Mouse (Mus musculus) liver, embryonic 14.5 days (tissue): ENCODE results near the gene Lrrc72. TPM values are rescaled to one million over a fixed set of nuclear protein-coding genes. Genes with fewer than 3 reads are reported as not detected.

ENCODE experiments used
- ATAC-seq: fragments of 200-750 bp; cut with Nextera tagmentation; 2 replicates; pipeline ENCODE4 v1.8.0; 2017; ENCODE audit warnings: moderate number of reproducible peaks, mild to moderate bottlenecking, moderate library complexity; ENCODE audit not compliant: insufficient read depth
- DNase-seq, 3 experiments: peaks; one replicate each; pipeline ENCODE4 v3.0.0-alpha.2; 2012 to 2013; ENCODE audit warnings: low read depth in 3 of 3, low spot score in 3 of 3
- H3K27ac ChIP-seq: fragments of 300-500 bp; sonication (generic); 2 replicates; pipeline ENCODE4 v1.5.1; 2014; ENCODE audit warnings: moderate library complexity, mild to moderate bottlenecking, control low read depth, inconsistent platforms
- H3K27me3 ChIP-seq: fragments of 300-500 bp; sonication (generic); 2 replicates; pipeline ENCODE4 v1.6.1; 2014; ENCODE audit warnings: mild to moderate bottlenecking, low read length, moderate library complexity; ENCODE audit not compliant: control insufficient read depth, insufficient read depth
- H3K36me3 ChIP-seq: fragments of 300-500 bp; sonication (generic); replicated peaks from 2 replicates; pipeline ENCODE4 v1.6.1; 2014; ENCODE audit warnings: low read depth; ENCODE audit not compliant: control insufficient read depth, insufficient read depth
- H3K4me1 ChIP-seq, 2 experiments: fragments of 200-500 bp in 1 of 2; fragments of 300-500 bp in 1 of 2; sonication (generic) in 1 of 2; replicated peaks; 2 replicates each; pipeline ENCODE4 v1.6.1; 2012 to 2014; ENCODE audit warnings: antibody characterized with exemption in 1 of 2, inconsistent platforms in 1 of 2, low read length in 1 of 2; ENCODE audit not compliant: control insufficient read depth in 2 of 2, insufficient read depth in 2 of 2
- H3K4me2 ChIP-seq: fragments of 300-500 bp; sonication (generic); 2 replicates; pipeline ENCODE4 v1.6.1; 2014; ENCODE audit warnings: low read depth, mild to moderate bottlenecking, control low read depth, moderate library complexity
- H3K4me3 ChIP-seq, 2 experiments: fragments of 200-500 bp in 1 of 2; fragments of 300-500 bp in 1 of 2; sonication (generic) in 1 of 2; 2 replicates each; pipeline ENCODE4 v1.5.1; 2012 to 2014; ENCODE audit warnings: low read depth in 2 of 2, low read length in 2 of 2, mild to moderate bottlenecking in 2 of 2, control low read depth in 1 of 2, inconsistent platforms in 1 of 2, moderate library complexity in 1 of 2; ENCODE audit not compliant: insufficient read depth in 1 of 2
- H3K9ac ChIP-seq: fragments of 300-500 bp; sonication (generic); replicated peaks from 2 replicates; pipeline ENCODE4 v1.6.1; 2014; ENCODE audit warnings: mild to moderate bottlenecking, control low read depth, moderate library complexity
- H3K9me3 ChIP-seq: fragments of 300-500 bp; sonication (generic); 2 replicates; pipeline ENCODE4 v1.6.1; 2016; ENCODE audit warnings: low read length, mixed read lengths; ENCODE audit not compliant: control insufficient read depth
- CTCF ChIP-seq: IDR thresholded peaks from 2 replicates; pipeline ENCODE4 v1.5.1; 2016; ENCODE audit warnings: antibody characterized with exemption, low read depth, control low read depth
- EP300 ChIP-seq: IDR thresholded peaks from 2 replicates; pipeline ENCODE4 v1.6.1; 2016; ENCODE audit warnings: antibody characterized with exemption, low read depth
- WGBS: fragments of 180-500 bp; shearing (Covaris S2); extraction: QIAGEN DNeasy Blood & Tissue Kit; methylation state at CpG from one replicate; pipeline ENCODE4 v1.1.7; 2014; ENCODE audit not compliant: insufficient replicate concordance; 5-methylcytosine and 5-hydroxymethylcytosine counted together
- polyA plus RNA-seq, 2 experiments: library from polyadenylated mRNA; depleted of rRNA in 1 of 2; stranded (reverse) in 1 of 2; unstranded in 1 of 2; fragments of >200 nt; fragmentation: Nextera tagmentation in 1 of 2; extraction: Ambion mirVana in 1 of 2; gene quantifications; 2 replicates each; pipeline versions ENCODE4 v1.2.1 to v1.2.3; 2012 to 2014

Gene Lrrc72
- polyA plus RNA-seq, 2 experiments, result not detected

DNA sequence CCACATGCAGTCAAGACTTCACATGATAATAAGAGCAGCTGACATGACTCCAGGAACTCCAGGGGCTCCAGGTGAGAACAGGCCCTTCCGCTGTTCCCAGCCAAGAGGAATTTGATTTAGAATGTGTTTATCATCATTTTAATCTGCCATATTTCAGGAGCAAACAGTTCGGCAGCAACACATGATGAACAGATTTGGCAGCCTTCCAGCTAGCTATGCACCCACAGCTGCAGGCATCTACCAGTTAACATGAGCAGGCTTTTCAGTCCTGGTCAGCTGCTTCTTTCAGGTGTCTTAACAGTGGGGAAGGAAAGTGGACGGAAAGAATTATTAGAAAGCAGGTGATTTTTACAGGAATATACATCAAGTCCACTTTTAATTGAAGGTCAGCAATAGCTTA is 21.6 kb upstream of the Lrrc72 start:
- H3K9ac ChIP-seq, result no peak overlapping the region
- no peaks in the 10 kb centered on the region for H3K9me3 ChIP-seq
- H3K4me2 ChIP-seq, result no peak overlapping the region
- no peaks in the 10 kb centered on the region for H3K4me1 ChIP-seq
- no peak for DNase-seq
- no peak overlapping the region for H3K27ac ChIP-seq
- no peak overlapping the region for H3K4me3 ChIP-seq
- no peaks in the 10 kb centered on the region for H3K27me3 ChIP-seq
- no peak for ATAC-seq
- TF ChIP-seq EP300 (no peak), CTCF (no peak)
- no peaks in the 10 kb centered on the region for H3K36me3 ChIP-seq
- WGBS, result 54% methylated on average over 3 of the region's 3 CpGs

DNA sequence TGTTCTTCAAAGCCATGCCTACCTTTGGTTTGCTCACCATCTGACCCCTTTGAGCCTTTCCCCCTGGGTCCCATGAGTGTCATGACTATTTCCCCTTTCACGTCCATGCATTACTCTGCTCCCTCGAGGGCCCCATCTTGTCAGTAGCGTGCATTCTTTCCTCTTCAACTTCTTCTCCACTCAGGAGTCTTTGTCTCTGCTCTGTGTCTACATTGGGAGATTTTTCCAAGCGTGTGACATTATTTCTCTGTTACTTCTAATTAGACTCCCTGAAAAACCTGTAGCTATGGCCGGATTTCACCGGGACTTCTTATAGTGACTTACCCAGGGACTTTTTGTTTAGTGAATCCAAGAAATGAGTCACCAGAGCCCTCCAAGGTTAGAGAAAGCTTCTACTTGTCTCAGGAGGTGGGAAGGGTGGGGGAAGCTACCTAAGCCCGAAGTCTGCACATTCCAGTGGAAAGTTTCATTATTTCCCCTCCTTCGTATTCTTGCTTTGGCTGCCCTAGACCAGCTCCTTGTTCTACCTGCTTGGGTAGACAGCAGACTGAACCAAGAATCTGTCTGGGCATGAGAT is 14.6 kb upstream of the Lrrc72 start:
- H3K4me2 ChIP-seq, result no peak overlapping the region
- no peak overlapping the region for H3K4me3 ChIP-seq
- H3K27ac ChIP-seq, result no peak overlapping the region
- H3K9me3 ChIP-seq, result no peaks in the 10 kb centered on the region
- DNase-seq (no peak), ATAC-seq (no peak)
- no peak for TF ChIP-seq CTCF
- no peak for TF ChIP-seq EP300
- WGBS, result 64% methylated on average over 8 of the region's 8 CpGs
- no peak overlapping the region for H3K9ac ChIP-seq
- H3K36me3 ChIP-seq, result no peaks in the 10 kb centered on the region
- H3K4me1 ChIP-seq, result no peaks in the 10 kb centered on the region
- H3K27me3 ChIP-seq, result no peaks in the 10 kb centered on the region

DNA sequence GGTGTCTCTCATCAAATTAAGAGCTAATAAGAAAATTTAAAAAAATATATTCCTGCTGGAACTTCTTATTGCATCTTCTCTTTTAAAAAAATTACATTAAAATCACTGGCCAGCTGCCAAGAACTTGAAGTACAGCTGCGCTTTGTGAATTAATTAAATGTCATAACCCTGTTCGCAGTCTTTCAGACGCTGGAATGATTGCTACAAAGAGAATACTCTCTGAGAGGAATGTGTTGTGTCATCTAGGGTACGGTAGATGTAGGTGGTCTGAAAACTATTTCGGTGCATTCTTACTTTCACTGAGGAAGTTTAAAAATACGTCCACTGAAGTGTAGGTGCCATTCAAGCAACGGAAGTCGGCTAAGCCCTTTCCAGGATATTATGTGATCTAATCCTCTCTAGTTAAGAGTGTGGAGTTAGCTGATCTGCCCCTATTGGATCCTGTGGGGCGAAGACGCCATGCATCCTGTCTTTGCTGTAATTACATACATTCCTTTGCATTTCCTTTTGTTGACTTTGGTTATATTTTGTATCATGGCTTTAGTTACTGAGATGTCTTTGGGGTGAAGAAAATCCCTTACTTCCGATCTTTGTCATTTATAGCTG is 9.0 kb upstream of the Lrrc72 start:
- Histone ChIP-seq H3K4me1 (no peaks in the 10 kb centered on the region), H3K9me3 (no peaks in the 10 kb centered on the region), H3K27me3 (no peaks in the 10 kb centered on the region), H3K27ac (no peak overlapping the region), H3K4me3 (no peak overlapping the region), H3K36me3 (no peaks in the 10 kb centered on the region), H3K9ac (no peak overlapping the region), H3K4me2 (no peak overlapping the region)
- ATAC-seq, result no peak
- DNase-seq, result no peak
- no peak for TF ChIP-seq EP300
- TF ChIP-seq CTCF, result no peak
- WGBS, result 69% methylated on average over 11 of the region's 11 CpGs

DNA sequence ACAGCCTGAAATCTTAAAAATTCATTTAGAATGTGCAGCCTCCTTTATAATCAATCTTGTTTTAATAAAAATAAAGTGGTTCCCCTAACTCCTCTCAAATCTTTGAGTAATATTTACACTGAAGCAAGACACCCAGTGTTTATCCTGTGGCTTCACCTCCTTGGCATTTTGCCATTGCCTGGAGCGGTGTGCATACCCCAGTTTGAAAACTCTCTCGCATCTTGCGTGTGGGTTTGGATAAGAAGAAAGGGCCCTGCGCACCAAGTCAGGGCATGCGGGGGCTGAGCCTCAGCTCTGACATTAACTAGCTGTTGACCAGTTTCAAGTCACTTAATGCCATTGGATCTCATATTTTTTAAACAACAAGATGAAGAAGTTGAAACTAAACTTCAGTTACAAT is 2.2 kb upstream of the Lrrc72 start:
- no peak for ATAC-seq
- H3K4me1 ChIP-seq, result no peaks in the 10 kb centered on the region
- no peak overlapping the region for H3K4me3 ChIP-seq
- H3K27me3 ChIP-seq, result no peaks in the 10 kb centered on the region
- 61% methylated on average over 5 of the region's 5 CpGs for WGBS
- H3K9ac ChIP-seq, result no peak overlapping the region
- no peak for DNase-seq
- no peak overlapping the region for H3K27ac ChIP-seq
- no peaks in the 10 kb centered on the region for H3K36me3 ChIP-seq
- no peak for TF ChIP-seq EP300
- no peak for TF ChIP-seq CTCF
- no peaks in the 10 kb centered on the region for H3K9me3 ChIP-seq
- no peak overlapping the region for H3K4me2 ChIP-seq

DNA sequence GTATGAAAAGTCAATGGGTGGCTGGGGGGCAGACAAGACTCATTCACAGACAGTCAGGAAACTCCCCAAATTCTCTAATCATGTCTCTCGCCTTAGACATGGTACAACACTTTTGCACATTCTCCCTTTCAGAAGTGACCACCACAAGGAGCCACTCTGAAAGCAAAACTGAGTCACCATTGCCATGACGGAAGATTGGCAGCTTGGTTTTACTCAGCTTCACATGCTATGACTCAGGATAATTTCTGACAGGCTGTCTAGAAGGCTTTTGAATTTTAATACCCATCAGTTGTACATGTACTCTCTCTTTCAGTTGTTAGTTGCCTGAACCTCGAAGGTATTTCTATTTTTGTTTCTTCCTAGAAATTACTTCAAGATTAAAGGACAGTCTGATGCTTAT is 12.0 kb downstream of the Lrrc72 start:
- no peak for TF ChIP-seq CTCF
- TF ChIP-seq EP300, result no peak
- 49% methylated on average over 3 of the region's 3 CpGs for WGBS
- Histone ChIP-seq H3K36me3 (no peaks in the 10 kb centered on the region), H3K27ac (no peak overlapping the region), H3K27me3 (no peaks in the 10 kb centered on the region), H3K4me2 (no peak overlapping the region), H3K9me3 (no peaks in the 10 kb centered on the region), H3K4me3 (no peak overlapping the region), H3K4me1 (no peaks in the 10 kb centered on the region), H3K9ac (no peak overlapping the region)
- DNase-seq, result no peak
- no peak for ATAC-seq
